Mouse (Mus musculus): Measurements from ENCODE around the gene Gm20388. TPM values are rescaled to one million over a fixed set of nuclear protein-coding genes. Genes with fewer than 3 reads are reported as not detected.
A peak's percentile ranks its signal among the peaks of the same experiment; 100 is the strongest.

Gene Gm20388
- polyA plus RNA-seq, 1 experiment from 2014 or later, result 1.7 TPM

GRCm38 (mm10) chr8:120501426-120501825 lies 590.8 kb downstream of the Gm20388 start:
- WGBS, result 88% methylated on average over 5 of the region's 5 CpGs
- H3K27ac ChIP-seq, result 0 out of 2 replicates have a peak overlapping the region, but pooled peaks have one; percentile 35
- H3K27me3 ChIP-seq (ENCODE audit: insufficient read depth, poor library complexity, severe bottlenecking), result peaks cover 71% of the 10 kb centered on the region

DNA sequence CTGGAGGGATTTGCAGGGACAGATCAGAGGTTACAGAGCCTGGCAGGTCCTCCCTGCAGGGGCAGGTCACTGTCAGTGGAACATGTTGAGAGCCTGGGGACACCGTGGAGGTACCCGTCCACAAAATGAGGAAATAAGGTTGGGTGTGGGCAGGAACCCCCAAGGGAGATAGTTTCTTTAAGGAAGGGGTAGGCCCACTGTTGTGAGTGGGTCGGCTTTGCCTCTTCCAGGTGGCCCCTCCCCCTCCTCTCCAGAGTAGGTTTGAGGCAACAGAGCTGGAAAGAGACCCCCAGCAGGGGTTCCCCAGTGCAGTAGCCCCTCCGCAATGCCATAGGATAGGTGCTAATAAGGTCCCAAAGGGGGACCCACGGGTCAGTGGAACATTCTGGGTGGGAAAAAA lies 591.8 kb downstream of the Gm20388 start:
- DNase-seq (ENCODE audit: low spot score), result no peak
- Histone ChIP-seq H3K9me3 (no peaks in the 10 kb centered on the region), H3K36me3 (no peaks in the 10 kb centered on the region), H3K4me1 (replicated peaks) (peaks cover 100% of the 10 kb centered on the region), H3K27ac (peak overlapping the region; percentile 53; the same call in 1 of the 2 replicates), H3K27me3 (ENCODE audit: insufficient read depth, poor library complexity, severe bottlenecking) (peaks cover 73% of the 10 kb centered on the region), H3K4me3 (no peak overlapping the region)
- WGBS, result 59% methylated on average over 5 of the region's 5 CpGs

More at GRCm38 (mm10) chr8:120501426-120501825, 590.8 kb downstream of the Gm20388 start:
- H3K36me3 ChIP-seq, result no peaks in the 10 kb centered on the region
- peaks cover 100% of the 10 kb centered on the region for H3K4me1 ChIP-seq (replicated peaks)
- no peak overlapping the region for H3K4me3 ChIP-seq
- no peaks in the 10 kb centered on the region for H3K9me3 ChIP-seq
- DNase-seq (ENCODE audit: low spot score), result no peak

- Histone ChIP-seq H3K4me1 (replicated peaks) (peaks cover 100% of the 10 kb centered on the region), H3K36me3 (no peaks in the 10 kb centered on the region)
These were observed 593.8 kb downstream of the Gm20388 start for GRCm38 (mm10) chr8:120504251-120505081.

GRCm38 (mm10) chr8:120505082-120505511 lies 594.5 kb downstream of the Gm20388 start:
- Histone ChIP-seq H3K4me3 (peak overlapping the region; percentile 42), H3K27me3 (ENCODE audit: insufficient read depth, poor library complexity, severe bottlenecking) (peaks cover 85% of the 10 kb centered on the region), H3K27ac (peak overlapping the region; percentile 84), H3K4me1 (replicated peaks) (peaks cover 100% of the 10 kb centered on the region), H3K9me3 (no peaks in the 10 kb centered on the region), H3K36me3 (no peaks in the 10 kb centered on the region)
- peak; percentile 79 for DNase-seq (ENCODE audit: low spot score)
- WGBS, result under 1% methylated on average over 19 of the region's 19 CpGs

More at GRCm38 (mm10) chr8:120504251-120505081, 593.8 kb downstream of the Gm20388 start:
- Histone ChIP-seq H3K27me3 (ENCODE audit: insufficient read depth, poor library complexity, severe bottlenecking) (peaks cover 87% of the 10 kb centered on the region), H3K27ac (peak overlapping the region; percentile 84), H3K4me3 (peak overlapping the region; percentile 42), H3K9me3 (no peaks in the 10 kb centered on the region)
- DNase-seq (ENCODE audit: low spot score), result peak; percentile 51
- WGBS, result 7% methylated on average over 20 of the region's 20 CpGs

DNA sequence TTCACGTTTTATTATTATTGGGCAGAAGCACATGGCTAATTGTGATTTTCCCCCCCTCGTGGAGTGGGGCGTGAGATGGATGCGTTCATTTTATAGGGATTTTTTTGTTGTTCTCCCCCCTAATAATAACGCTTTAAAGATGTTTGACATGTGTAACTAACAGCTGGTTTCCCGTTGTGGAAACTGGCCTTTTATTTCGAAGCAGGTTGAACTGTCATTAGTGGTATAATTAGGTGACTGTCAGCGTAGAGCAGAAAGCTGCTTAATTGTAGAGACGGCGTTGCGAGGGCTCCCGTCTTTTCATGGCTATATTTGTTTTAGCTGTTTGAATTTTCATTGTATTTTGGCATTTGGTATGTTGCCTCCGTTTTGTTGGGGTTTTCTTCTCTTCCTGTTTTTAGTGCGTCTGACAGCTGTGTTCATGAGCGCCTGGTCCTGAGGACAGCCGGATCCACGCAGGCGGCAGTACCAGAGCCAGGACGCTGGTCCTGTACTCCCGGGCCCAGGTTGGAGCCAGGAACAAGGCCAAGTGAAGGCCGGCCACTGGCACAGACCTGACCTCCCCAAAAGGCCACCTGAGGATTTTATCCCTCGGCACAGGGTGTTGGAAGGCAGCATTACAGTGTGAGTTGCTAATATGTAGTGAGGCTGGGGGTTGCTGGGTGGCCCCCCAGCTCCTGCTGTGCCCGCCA lies 595.1 kb downstream of the Gm20388 start:
- WGBS, result 17% methylated on average over 23 of the region's 23 CpGs
- Histone ChIP-seq H3K4me3 (peak overlapping the region; percentile 42), H3K4me1 (replicated peaks) (peaks cover 100% of the 10 kb centered on the region), H3K27me3 (ENCODE audit: insufficient read depth, poor library complexity, severe bottlenecking) (peaks cover 85% of the 10 kb centered on the region), H3K9me3 (no peaks in the 10 kb centered on the region), H3K27ac (peak overlapping the region; percentile 84), H3K36me3 (no peaks in the 10 kb centered on the region)
- DNase-seq (ENCODE audit: low spot score), result no peak

DNA sequence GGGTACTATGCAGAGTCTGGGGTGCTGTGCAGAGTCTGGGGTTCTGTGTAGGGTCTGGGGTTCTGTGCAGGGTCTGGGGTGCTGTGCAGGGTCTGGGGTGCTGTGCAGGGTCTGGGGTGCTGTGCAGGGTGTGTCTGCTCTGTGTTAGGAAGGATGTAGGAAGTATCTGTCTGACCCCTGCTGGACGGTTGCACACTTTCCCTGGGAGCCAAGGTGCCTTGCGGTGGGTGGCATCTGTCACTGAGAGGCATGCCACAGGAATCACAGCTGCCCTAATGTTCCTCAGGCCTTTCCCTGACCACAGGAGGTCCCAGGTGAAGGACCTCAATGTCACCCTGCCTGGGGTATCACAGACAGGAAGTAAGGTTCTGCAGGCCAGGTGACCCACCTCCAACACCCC lies 595.9 kb downstream of the Gm20388 start:
- Histone ChIP-seq H3K4me1 (replicated peaks) (peaks cover 100% of the 10 kb centered on the region), H3K4me3 (no peak overlapping the region), H3K36me3 (no peaks in the 10 kb centered on the region), H3K27me3 (ENCODE audit: insufficient read depth, poor library complexity, severe bottlenecking) (peaks cover 85% of the 10 kb centered on the region), H3K9me3 (no peaks in the 10 kb centered on the region), H3K27ac (peak overlapping the region; percentile 84)
- DNase-seq (ENCODE audit: low spot score), result no peak
- WGBS, result 62% methylated on average over 2 of the region's 2 CpGs

DNA sequence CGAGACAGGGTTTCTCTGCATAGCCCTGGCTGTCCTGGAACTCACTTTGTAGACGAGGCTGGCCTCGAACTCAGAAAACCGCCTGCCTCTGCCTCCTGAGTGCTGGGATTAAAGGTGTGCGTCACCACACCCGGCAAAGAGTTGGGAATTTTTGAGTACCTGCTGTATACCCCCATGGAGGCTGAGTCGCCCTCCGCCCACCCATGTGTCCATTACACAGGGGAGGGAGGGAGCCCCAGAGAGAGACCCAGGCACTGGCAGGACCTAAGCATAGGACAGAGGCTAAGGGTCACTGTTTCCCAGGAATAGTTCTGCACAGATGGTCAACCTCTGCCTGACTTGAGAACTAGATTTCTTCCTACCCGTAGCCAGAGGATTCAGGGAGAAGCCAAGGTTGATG lies 596.6 kb downstream of the Gm20388 start:
- peaks cover 100% of the 10 kb centered on the region for H3K4me1 ChIP-seq (replicated peaks)
- no peak overlapping the region for H3K27ac ChIP-seq
- H3K36me3 ChIP-seq, result no peaks in the 10 kb centered on the region
- H3K9me3 ChIP-seq, result no peaks in the 10 kb centered on the region
- no peak for DNase-seq (ENCODE audit: low spot score)
- 86% methylated on average over 9 of the region's 9 CpGs for WGBS
- H3K4me3 ChIP-seq, result no peak overlapping the region; the same call in 1 of the 2 replicates
- H3K27me3 ChIP-seq (ENCODE audit: insufficient read depth, poor library complexity, severe bottlenecking), result peaks cover 85% of the 10 kb centered on the region

DNA sequence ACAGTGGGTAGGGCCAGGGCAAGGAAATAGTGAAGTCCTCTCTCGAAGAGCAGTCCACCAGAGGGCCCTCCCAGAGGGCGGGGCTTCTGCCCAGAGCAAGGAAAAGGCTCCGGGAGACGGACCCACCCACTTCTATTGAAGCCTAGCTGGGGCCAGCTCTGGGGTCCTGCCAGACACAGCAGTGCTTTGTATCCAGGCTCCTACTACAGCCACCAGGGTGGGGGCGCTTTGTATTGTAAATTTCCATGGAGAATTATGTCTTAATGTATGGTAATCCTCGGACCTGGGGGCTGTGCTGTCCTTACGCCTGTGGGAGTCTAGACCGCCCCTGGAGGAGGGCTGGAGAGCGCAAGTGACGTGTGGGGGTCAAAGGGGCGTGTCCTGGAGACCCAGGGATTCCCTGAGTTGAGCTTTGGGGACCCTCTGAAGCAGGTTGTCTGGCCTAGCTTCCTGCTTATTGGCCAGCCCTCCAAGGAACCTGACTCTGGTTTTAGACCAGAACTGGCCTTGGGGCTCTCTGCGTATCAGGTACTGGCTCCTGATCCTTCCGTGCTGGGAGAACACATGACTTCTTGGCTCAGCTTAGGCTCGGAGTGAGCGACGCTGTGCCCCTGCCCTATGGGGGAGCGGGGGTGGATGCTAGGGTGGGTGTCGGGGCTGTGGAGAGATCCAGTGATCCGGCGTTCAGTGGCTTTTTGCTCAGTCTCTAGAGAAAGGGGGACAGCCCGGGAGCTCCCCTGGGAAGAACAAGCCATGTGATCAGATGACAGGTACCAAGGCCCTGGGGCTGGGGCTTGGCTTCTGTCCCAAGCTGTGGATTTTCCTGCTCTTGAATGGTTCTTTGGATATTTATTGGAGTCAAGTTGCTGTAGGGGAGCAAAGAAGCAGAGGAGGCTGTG lies 598.7 kb downstream of the Gm20388 start:
- Histone ChIP-seq H3K27me3 (ENCODE audit: insufficient read depth, poor library complexity, severe bottlenecking) (peaks cover 87% of the 10 kb centered on the region), H3K4me1 (replicated peaks) (peaks cover 100% of the 10 kb centered on the region), H3K4me3 (peak overlapping the region; percentile 43), H3K36me3 (no peaks in the 10 kb centered on the region), H3K9me3 (no peaks in the 10 kb centered on the region), H3K27ac (peak overlapping the region; percentile 82)
- DNase-seq (ENCODE audit: low spot score), result peak; percentile 87
- 1% methylated on average over 21 of the region's 21 CpGs for WGBS

- H3K4me3 ChIP-seq, result peak overlapping the region; percentile 43
- 4% methylated on average over 6 of the region's 6 CpGs for WGBS
- DNase-seq (ENCODE audit: low spot score), result no peak
These were observed 599.4 kb downstream of the Gm20388 start for GRCm38 (mm10) chr8:120510035-120510416.

GRCm38 (mm10) chr8:120510863-120511457 lies 600.3 kb downstream of the Gm20388 start:
- H3K27me3 ChIP-seq (ENCODE audit: insufficient read depth, poor library complexity, severe bottlenecking), result peaks cover 89% of the 10 kb centered on the region
- peak overlapping the region; percentile 43 for H3K4me3 ChIP-seq

More at GRCm38 (mm10) chr8:120510035-120510416, 599.4 kb downstream of the Gm20388 start:
- peaks cover 100% of the 10 kb centered on the region for H3K4me1 ChIP-seq (replicated peaks)
- H3K36me3 ChIP-seq, result no peaks in the 10 kb centered on the region
- H3K9me3 ChIP-seq, result no peaks in the 10 kb centered on the region
- peak overlapping the region; percentile 82 for H3K27ac ChIP-seq
- H3K27me3 ChIP-seq (ENCODE audit: insufficient read depth, poor library complexity, severe bottlenecking), result peaks cover 87% of the 10 kb centered on the region

GRCm38 (mm10) chr8:120511737-120512136 lies 601.1 kb downstream of the Gm20388 start:
- no peaks in the 10 kb centered on the region for H3K36me3 ChIP-seq
- H3K4me1 ChIP-seq (replicated peaks), result peaks cover 100% of the 10 kb centered on the region
- H3K9me3 ChIP-seq, result no peaks in the 10 kb centered on the region
- no peak for DNase-seq (ENCODE audit: low spot score)
- H3K4me3 ChIP-seq, result 0 out of 2 replicates have a peak overlapping the region, but pooled peaks have one; percentile 9
- H3K27me3 ChIP-seq (ENCODE audit: insufficient read depth, poor library complexity, severe bottlenecking), result peaks cover 85% of the 10 kb centered on the region
- 33% methylated on average over 8 of the region's 8 CpGs for WGBS
- H3K27ac ChIP-seq, result peak overlapping the region; percentile 57

More at GRCm38 (mm10) chr8:120510863-120511457, 600.3 kb downstream of the Gm20388 start:
- H3K4me1 ChIP-seq (replicated peaks), result peaks cover 100% of the 10 kb centered on the region
- 21% methylated on average over 5 of the region's 5 CpGs for WGBS
- H3K36me3 ChIP-seq, result no peaks in the 10 kb centered on the region
- no peaks in the 10 kb centered on the region for H3K9me3 ChIP-seq
- H3K27ac ChIP-seq, result peak overlapping the region; percentile 82
- DNase-seq (ENCODE audit: low spot score), result no peak

DNA sequence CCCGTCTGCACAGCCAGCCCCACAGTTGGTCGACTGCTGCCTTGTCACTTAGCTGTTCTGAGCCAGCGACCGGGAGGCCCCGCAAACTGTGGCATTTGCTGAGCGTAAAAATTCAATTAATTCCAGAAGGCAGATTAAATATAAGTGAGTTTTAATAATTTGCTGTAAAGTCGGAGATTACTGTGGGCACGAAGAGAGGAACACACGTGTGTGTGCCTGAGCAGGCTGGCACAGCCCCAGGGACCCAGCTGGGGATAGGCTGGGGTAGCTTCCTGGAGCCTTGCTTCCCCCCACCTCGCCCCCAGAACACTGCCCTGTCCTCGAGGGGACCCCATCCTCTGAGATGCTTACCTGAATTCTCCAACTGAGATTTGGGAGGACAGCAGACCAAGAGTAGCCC lies 601.7 kb downstream of the Gm20388 start:
- no peak overlapping the region for H3K4me3 ChIP-seq
- H3K27me3 ChIP-seq (ENCODE audit: insufficient read depth, poor library complexity, severe bottlenecking), result peaks cover 85% of the 10 kb centered on the region
- no peaks in the 10 kb centered on the region for H3K9me3 ChIP-seq
- DNase-seq (ENCODE audit: low spot score), result no peak
- 38% methylated on average over 11 of the region's 11 CpGs for WGBS
- peaks cover 100% of the 10 kb centered on the region for H3K4me1 ChIP-seq (replicated peaks)
- no peaks in the 10 kb centered on the region for H3K36me3 ChIP-seq
- H3K27ac ChIP-seq, result peak overlapping the region; percentile 57

Data from hindbrain, embryonic 10.5 days (tissue).